Mouse (Mus musculus): ENCODE results near the gene Nptxr. TPM values are rescaled to one million over a fixed set of nuclear protein-coding genes. Genes with fewer than 3 reads are reported as not detected.
"Not testable (repeated sequence)": the region's sequence is repeated elsewhere in the genome, so short reads cannot be mapped to it uniquely, and the experiment has no call there.

Gene Nptxr
- total and polyA plus RNA-seq, 2 experiments from 2014 or later: 87.3 to 184 TPM

- Histone ChIP-seq H3K27ac (ENCODE audit: low read depth, low read length) (no peak overlapping the region), H3K36me3 (ENCODE audit: insufficient read depth) (peaks cover 12% of the 10 kb centered on the region), H3K4me3 (ENCODE audit: low read depth, low read length) (no peak overlapping the region), H3K4me2 (ENCODE audit: low read depth) (no peak overlapping the region), H3K9me3 (ENCODE audit: low read length) (no peaks in the 10 kb centered on the region), H3K27me3 (ENCODE audit: insufficient read depth, low read length) (no peaks in the 10 kb centered on the region), H3K9ac (no peak overlapping the region), H3K4me1 (ENCODE audit: insufficient read depth) (no peaks in the 10 kb centered on the region)
- TF ChIP-seq CTCF (IDR thresholded peaks at IDR 0.05; ENCODE audit: low read depth): no peak
- WGBS: 73% methylated on average over 13 of the region's 13 CpGs
- DNase-seq: no peak
- ATAC-seq: no peak
Observed at GRCm38 (mm10) chr15:79822265-79823199, 18.0 kb upstream of the Nptxr start.

DNA sequence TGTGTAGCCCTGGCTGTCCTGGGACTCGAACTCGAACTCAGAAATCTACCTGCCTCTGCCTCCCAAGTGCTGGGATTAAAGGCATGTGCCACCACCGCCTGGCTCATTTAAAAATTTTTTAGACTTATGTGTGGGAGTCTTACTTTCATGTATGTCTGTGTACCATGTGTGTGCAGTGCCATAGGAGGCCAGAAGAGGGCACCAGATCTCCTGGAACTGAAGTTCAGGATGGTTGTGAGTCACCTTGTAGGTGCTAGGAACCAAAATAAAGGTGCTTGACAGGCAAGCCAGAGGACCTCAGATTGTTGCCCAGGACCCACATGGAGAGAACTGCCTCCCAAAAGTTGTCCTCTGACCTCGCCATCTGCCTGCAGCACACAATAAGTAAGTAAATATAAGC, 13.8 kb upstream of the Nptxr start:
- 87% methylated on average over 4 of the region's 4 CpGs for WGBS
- Histone ChIP-seq H3K27ac (ENCODE audit: low read depth, low read length) (no peak overlapping the region), H3K9ac (no peak overlapping the region), H3K4me2 (ENCODE audit: low read depth) (no peak overlapping the region), H3K36me3 (ENCODE audit: insufficient read depth) (peaks cover 6% of the 10 kb centered on the region), H3K27me3 (ENCODE audit: insufficient read depth, low read length) (no peaks in the 10 kb centered on the region), H3K4me1 (ENCODE audit: insufficient read depth) (no peaks in the 10 kb centered on the region), H3K9me3 (ENCODE audit: low read length) (no peaks in the 10 kb centered on the region), H3K4me3 (ENCODE audit: low read depth, low read length) (no peak overlapping the region)
- DNase-seq (no peak), ATAC-seq (no peak)
- peak; percentile 34 for TF ChIP-seq CTCF (IDR thresholded peaks at IDR 0.05; ENCODE audit: low read depth)

DNA sequence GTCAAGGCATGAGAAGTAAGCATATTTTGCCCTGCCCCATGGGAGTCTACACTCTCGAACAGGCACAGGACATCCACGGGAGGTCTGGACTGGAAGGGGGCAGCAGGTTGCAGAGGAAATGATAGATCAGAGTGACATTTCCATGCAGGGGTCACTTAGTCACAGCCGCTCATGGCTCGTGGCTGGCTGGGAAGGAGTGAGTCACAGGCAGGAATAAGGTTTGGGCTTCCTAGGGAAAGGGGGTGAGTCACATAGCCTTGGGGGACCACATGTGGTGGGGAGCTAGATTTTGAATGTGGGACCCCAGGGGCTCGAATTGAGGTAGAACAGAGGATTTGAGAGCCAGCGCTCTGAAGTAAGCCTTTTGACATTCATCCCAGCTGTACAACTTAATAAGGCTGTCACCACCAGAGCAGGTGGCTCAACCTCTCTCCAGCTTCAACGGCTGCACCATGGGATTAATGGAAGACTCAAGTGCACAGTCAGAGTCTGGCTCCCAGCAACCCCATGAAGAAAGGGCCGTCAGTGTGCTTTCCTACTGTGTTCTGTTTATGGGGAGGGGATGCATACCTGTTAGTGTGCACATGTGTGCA, 9.2 kb upstream of the Nptxr start:
- Histone ChIP-seq H3K4me3 (ENCODE audit: low read depth, low read length) (no peak overlapping the region), H3K27ac (ENCODE audit: low read depth, low read length) (no peak overlapping the region), H3K9ac (no peak overlapping the region), H3K4me2 (ENCODE audit: low read depth) (no peak overlapping the region), H3K9me3 (ENCODE audit: low read length) (no peaks in the 10 kb centered on the region), H3K36me3 (ENCODE audit: insufficient read depth) (no peaks in the 10 kb centered on the region), H3K27me3 (ENCODE audit: insufficient read depth, low read length) (no peaks in the 10 kb centered on the region; the same call in 1 of the 2 replicates), H3K4me1 (ENCODE audit: insufficient read depth) (no peaks in the 10 kb centered on the region)
- WGBS: 51% methylated on average over 8 of the region's 8 CpGs
- no peak for TF ChIP-seq CTCF (IDR thresholded peaks at IDR 0.05; ENCODE audit: low read depth)
- DNase-seq: no peak
- no peak for ATAC-seq

GRCm38 (mm10) chr15:79812840-79813239, 8.3 kb upstream of the Nptxr start:
- not testable (repeated sequence) for H3K27ac ChIP-seq (ENCODE audit: low read depth, low read length); H3K4me1 ChIP-seq (ENCODE audit: insufficient read depth); H3K36me3 ChIP-seq (ENCODE audit: insufficient read depth); H3K27me3 ChIP-seq (ENCODE audit: insufficient read depth, low read length); ATAC-seq; H3K9ac ChIP-seq; H3K4me3 ChIP-seq (ENCODE audit: low read depth, low read length); H3K9me3 ChIP-seq (ENCODE audit: low read length); DNase-seq; H3K4me2 ChIP-seq (ENCODE audit: low read depth)
- WGBS: 70% methylated on average over 2 of the region's 2 CpGs

- Histone ChIP-seq H3K4me3 (ENCODE audit: low read depth, low read length) (no peak overlapping the region), H3K4me1 (ENCODE audit: insufficient read depth) (no peaks in the 10 kb centered on the region), H3K36me3 (ENCODE audit: insufficient read depth) (no peaks in the 10 kb centered on the region), H3K27me3 (ENCODE audit: insufficient read depth, low read length) (peaks cover 9% of the 10 kb centered on the region), H3K9ac (no peak overlapping the region), H3K9me3 (ENCODE audit: low read length) (no peaks in the 10 kb centered on the region), H3K27ac (ENCODE audit: low read depth, low read length) (no peak overlapping the region), H3K4me2 (ENCODE audit: low read depth) (no peak overlapping the region)
- 72% methylated on average over 4 of the region's 4 CpGs for WGBS
- ATAC-seq (no peak), DNase-seq (no peak)
- TF ChIP-seq CTCF (IDR thresholded peaks at IDR 0.05; ENCODE audit: low read depth): no peak
Observed at GRCm38 (mm10) chr15:79810997-79811396, 6.4 kb upstream of the Nptxr start.

DNA sequence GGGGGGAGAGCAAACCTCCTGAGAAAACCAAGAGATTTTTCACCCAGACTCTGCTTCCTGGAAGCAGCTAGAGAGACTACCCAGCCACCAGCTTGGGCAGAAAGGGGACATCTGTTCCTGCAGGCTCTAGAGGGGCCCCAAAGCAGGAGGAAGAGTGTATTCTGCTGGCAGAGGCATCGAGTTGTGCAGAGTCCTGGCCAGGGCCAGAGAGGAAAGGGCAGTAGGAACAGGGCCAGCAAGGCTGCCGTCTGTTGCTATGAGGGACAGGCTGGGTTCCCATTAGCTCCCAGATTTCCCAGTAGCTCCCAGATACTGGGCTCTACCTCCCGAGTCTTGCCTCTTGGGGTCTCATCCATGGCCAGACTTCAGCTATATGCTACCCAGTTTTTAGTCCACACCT, 5.5 kb upstream of the Nptxr start:
- no peaks in the 10 kb centered on the region for H3K36me3 ChIP-seq (ENCODE audit: insufficient read depth)
- no peak overlapping the region for H3K9ac ChIP-seq
- no peaks in the 10 kb centered on the region for H3K9me3 ChIP-seq (ENCODE audit: low read length)
- no peak overlapping the region for H3K27ac ChIP-seq (ENCODE audit: low read depth, low read length)
- 68% methylated on average over 3 of the region's 3 CpGs for WGBS
- DNase-seq: no peak
- no peak for ATAC-seq
- no peaks in the 10 kb centered on the region for H3K4me1 ChIP-seq (ENCODE audit: insufficient read depth)
- H3K4me3 ChIP-seq (ENCODE audit: low read depth, low read length): no peak overlapping the region
- TF ChIP-seq CTCF (IDR thresholded peaks at IDR 0.05; ENCODE audit: low read depth): no peak
- H3K27me3 ChIP-seq (ENCODE audit: insufficient read depth, low read length): peaks cover 15% of the 10 kb centered on the region
- no peak overlapping the region for H3K4me2 ChIP-seq (ENCODE audit: low read depth)

- DNase-seq: no peak
- Histone ChIP-seq H3K9ac (no peak overlapping the region), H3K4me2 (ENCODE audit: low read depth) (no peak overlapping the region), H3K4me3 (ENCODE audit: low read depth, low read length) (no peak overlapping the region), H3K4me1 (ENCODE audit: insufficient read depth) (no peaks in the 10 kb centered on the region), H3K9me3 (ENCODE audit: low read length) (no peaks in the 10 kb centered on the region), H3K27me3 (ENCODE audit: insufficient read depth, low read length) (peaks cover 15% of the 10 kb centered on the region), H3K27ac (ENCODE audit: low read depth, low read length) (no peak overlapping the region), H3K36me3 (ENCODE audit: insufficient read depth) (no peaks in the 10 kb centered on the region)
- TF ChIP-seq CTCF (IDR thresholded peaks at IDR 0.05; ENCODE audit: low read depth): no peak
- ATAC-seq: no peak
- 56% methylated on average over 5 of the region's 5 CpGs for WGBS
Observed at GRCm38 (mm10) chr15:79808658-79809057, 4.1 kb upstream of the Nptxr start.
